24 mouse cellular contexts compared by ENCODE assay signal in genomic region chr14:55253580-55253979, GRCm38 (mm10). TPM values are rescaled to one million over a fixed set of nuclear protein-coding genes. Genes with fewer than 3 reads are reported as not detected.
DNase-seq lines count a peak whose midpoint lies in the region; ATAC-seq and TF ChIP-seq lines count a peak whose summit lies in the region.
"Had no signal": no experiment of that assay in that cellular context is flagged by ENCODE, and none has a peak within 500 bp of the region (broad histone marks: within the 10 kb centered on the region; RNA-seq: fewer than 3 reads in every experiment).

No protein-coding gene starts in this region.

- peak; percentile 56 for DNase-seq in heart, adult 11 months
- DNase-seq in heart, embryonic 10.5 days (ENCODE audit: low spot score) = no peak
- DNase-seq in kidney, postnatal 14 days = peak; percentile 20
- DNase-seq in kidney, postnatal 25 days = no peak
- peak; percentile 42 for DNase-seq in embryo, embryonic 11 days
- no peak for DNase-seq in layer of hippocampus, adult 2 months (ENCODE audit: low spot score in 2 of 2)
- DNase-seq: adrenal gland, postnatal 10 days; cerebellum, adult 9-11 months; heart, postnatal 36 days; thymus, postnatal 25 days had no signal

- H3K9me3 ChIP-seq in heart, embryonic 10.5 days = no peaks in the 10 kb centered on the region
- no peaks in the 10 kb centered on the region for H3K9me3 ChIP-seq in midbrain, embryonic 16.5 days (replicated peaks; ENCODE audit: control insufficient read depth, low read length, poor library complexity, severe bottlenecking)
- H3K9me3 ChIP-seq: forebrain, embryonic 13.5 days; heart, embryonic 13.5 days; limb, embryonic 15.5 days; liver, embryonic 15.5 days; midbrain, embryonic 12.5 days had no signal

- H3K4me3 ChIP-seq in heart, embryonic 10.5 days = no peak overlapping the region
- H3K4me3 ChIP-seq in layer of hippocampus, adult 2 months = no peak overlapping the region
- H3K4me3 ChIP-seq in midbrain, embryonic 16.5 days (ENCODE audit: low read depth, low read length) = no peak overlapping the region
- H3K4me3 ChIP-seq: erythroblast, embryonic 14.5 days; forebrain, embryonic 13.5 days; heart, embryonic 13.5 days; limb, embryonic 15.5 days; liver, embryonic 15.5 days; midbrain, embryonic 12.5 days had no signal

- no peak for ATAC-seq in midbrain, embryonic 16.5 days
- ATAC-seq: activated CD4-positive, CD25-positive, alpha-beta regulatory T cell, adult 4 months; forebrain, embryonic 13.5 days; hindbrain, embryonic 16.5 days; intestine, embryonic 16.5 days had no signal

- 55% methylated on average over 4 of the region's 4 CpGs for WGBS in heart, embryonic 10.5 days
- 81% methylated on average over 4 of the region's 4 CpGs for WGBS in midbrain, embryonic 16.5 days

- H3K9ac ChIP-seq in midbrain, embryonic 16.5 days (ENCODE audit: low read depth, low read length) = no peak overlapping the region
- H3K9ac ChIP-seq: forebrain, embryonic 13.5 days; heart, embryonic 13.5 days; limb, embryonic 15.5 days; liver, embryonic 15.5 days; midbrain, embryonic 12.5 days had no signal

- H3K4me1 ChIP-seq in heart, embryonic 10.5 days = no peaks in the 10 kb centered on the region
- H3K4me1 ChIP-seq in midbrain, embryonic 16.5 days (ENCODE audit: control insufficient read depth, insufficient read depth, low read length) = no peaks in the 10 kb centered on the region
- H3K4me1 ChIP-seq: forebrain, embryonic 13.5 days; limb, embryonic 15.5 days; liver, embryonic 15.5 days; midbrain, embryonic 12.5 days had no signal

- no peak overlapping the region for H3K27ac ChIP-seq in heart, embryonic 10.5 days
- no peak overlapping the region for H3K27ac ChIP-seq in layer of hippocampus, adult 2 months
- H3K27ac ChIP-seq in midbrain, embryonic 16.5 days (ENCODE audit: low read length) = no peak overlapping the region
- H3K27ac ChIP-seq: forebrain, embryonic 13.5 days; heart, embryonic 13.5 days; limb, embryonic 15.5 days; liver, embryonic 15.5 days; macrophage; midbrain, embryonic 12.5 days had no signal

- H3K27me3 ChIP-seq in heart, embryonic 10.5 days (ENCODE audit: insufficient read depth, poor library complexity, severe bottlenecking) = no peaks in the 10 kb centered on the region
- no peaks in the 10 kb centered on the region for H3K27me3 ChIP-seq in midbrain, embryonic 16.5 days (ENCODE audit: control insufficient read depth, insufficient read depth, low read depth, low read length)
- H3K27me3 ChIP-seq: forebrain, embryonic 13.5 days; heart, embryonic 13.5 days; limb, embryonic 15.5 days; liver, embryonic 15.5 days; midbrain, embryonic 12.5 days had no signal

- no peak for TF ChIP-seq CTCF in layer of hippocampus, adult 2 months (conservative IDR thresholded peaks at IDR 0.05)

- no peak overlapping the region for H3K4me2 ChIP-seq in midbrain, embryonic 16.5 days (ENCODE audit: low read length)
- H3K4me2 ChIP-seq: forebrain, embryonic 13.5 days; heart, embryonic 13.5 days; limb, embryonic 15.5 days; liver, embryonic 15.5 days; midbrain, embryonic 12.5 days had no signal

- no peaks in the 10 kb centered on the region for H3K36me3 ChIP-seq in heart, embryonic 10.5 days
- no peaks in the 10 kb centered on the region for H3K36me3 ChIP-seq in midbrain, embryonic 16.5 days (ENCODE audit: control insufficient read depth, insufficient read depth, low read length)
- H3K36me3 ChIP-seq: heart, embryonic 13.5 days; limb, embryonic 15.5 days; liver, embryonic 15.5 days; midbrain, embryonic 12.5 days had no signal

RNA-seq across cellular contexts. Expression of gene Dhrs2, which starts 31.8 kb away (rescaled TPM):
- polyA plus RNA-seq in heart, embryonic 10.5 days (2016; fragmentation: Nextera tagmentation; extraction: Ambion mirVana) = not detected in 2 replicates
- not detected for total RNA-seq in layer of hippocampus, adult 2 months (2021)
- 0.26 and 0.57 TPM in 2 replicates for polyA plus RNA-seq in midbrain, embryonic 16.5 days (2015; fragmentation: Nextera tagmentation; extraction: Ambion mirVana)
- total RNA-seq: CH12.LX; heart, postnatal 36 days; left cerebral cortex, adult 18-20 months; left cerebral cortex, postnatal 36 days had no signal
- polyA plus RNA-seq: activated CD4-positive, CD25-positive, alpha-beta regulatory T cell, adult 4 months; erythroblast, embryonic 14.5 days; forebrain, embryonic 13.5 days; heart, embryonic 13.5 days; liver, embryonic 15.5 days; macrophage had no signal

Comparison
In these comparisons a context has a peak if more than half of its experiments do, and no peak if none do; other contexts are left out.
1. DNase-seq: peak in heart, adult 11 months (single experiment), kidney, postnatal 14 days (single experiment) and embryo, embryonic 11 days (single experiment); none in heart, embryonic 10.5 days (single experiment), kidney, postnatal 25 days (0 of 2) and layer of hippocampus, adult 2 months (0 of 2).